Mouse (Mus musculus) urinary bladder, postnatal 4 days (tissue): Measurements from ENCODE around the gene Olfr976.
"Not testable (repeated sequence)": the region's sequence is repeated elsewhere in the genome, so short reads cannot be mapped to it uniquely, and the experiment has no call there.

Experiments used
- DNase-seq, 2 experiments: peaks; one replicate each; pipeline ENCODE4 v3.0.0; 2021 to 2022; ENCODE audit warnings: low spot score in 2 of 2

Olfr976 gene

DNA sequence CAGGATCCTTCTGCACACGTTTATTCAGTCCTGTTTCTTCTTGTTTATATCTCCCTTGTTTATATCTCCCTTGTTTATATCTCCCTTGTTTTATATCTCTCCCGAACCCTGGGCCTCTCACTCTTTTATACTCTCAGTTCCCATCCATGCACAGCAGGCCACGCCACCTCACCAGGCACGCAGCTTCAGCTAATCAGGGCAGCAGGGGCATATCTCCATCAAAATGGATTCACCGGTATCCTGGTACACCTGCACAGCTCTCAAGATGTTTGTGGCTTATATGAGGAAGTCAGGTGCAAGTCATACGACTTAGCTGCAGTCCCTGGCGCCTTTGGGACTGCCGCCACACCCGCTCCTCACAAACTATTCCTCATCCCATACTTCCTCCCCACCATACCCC lies at the start of gene Olfr976:
TSS of gene Olfr976 (minus strand) at position 101 of the 400 bp plus-strand sequence.
- DNase-seq = not testable (repeated sequence)

DNA sequence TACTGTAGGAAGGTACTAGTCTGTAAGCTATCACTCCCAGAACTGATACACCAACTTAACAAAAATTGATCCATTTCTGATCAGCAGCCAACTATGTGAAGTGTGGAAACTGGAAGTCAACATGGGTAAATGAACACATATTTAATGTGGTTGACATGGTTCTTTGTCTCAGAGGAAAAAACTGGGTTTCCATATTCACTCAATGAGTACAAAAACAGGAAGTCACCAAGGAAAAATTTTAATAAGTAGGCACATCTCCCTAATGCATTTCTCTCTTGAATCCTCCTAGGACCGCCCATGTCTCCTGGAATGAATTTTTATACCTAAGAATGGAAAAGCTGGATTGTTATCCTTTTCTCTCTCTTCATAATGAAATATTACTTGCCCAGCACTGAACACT lies 48.5 kb upstream of the Olfr976 start, which contains the start of gene Olfr980:
TSS of gene Olfr980 (minus strand) at position 101 of the 400 bp plus-strand sequence.
- no peak for DNase-seq

DNA sequence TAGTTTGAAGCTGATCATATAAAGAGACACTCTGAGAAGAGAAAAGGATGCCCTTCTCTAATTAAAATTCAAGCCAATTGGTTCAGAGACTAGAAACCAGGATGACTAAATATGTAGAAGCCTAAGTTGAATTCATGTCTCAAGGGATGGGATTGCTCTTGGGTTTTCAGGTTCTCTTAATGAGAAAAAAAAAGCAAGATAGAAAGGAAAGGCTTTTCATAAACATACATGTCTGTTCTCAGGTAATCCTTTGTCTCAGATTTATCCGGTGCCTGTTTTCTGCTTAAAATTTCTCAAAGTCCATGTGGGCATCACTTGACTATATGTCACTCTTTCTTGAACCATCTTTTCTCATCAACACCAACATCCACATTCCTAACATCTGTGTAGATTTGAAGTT lies 42.4 kb upstream of the Olfr976 start, which contains the start of gene Olfr979:
TSS of gene Olfr979 (minus strand) at position 101 of the 400 bp plus-strand sequence.
- no peak for DNase-seq

GRCm38 (mm10) chr9:39991813-39992212 lies 30.9 kb upstream of the Olfr976 start, which contains the start of gene Olfr978:
Gene Olfr978 (plus strand): TSS chr9:39992113.
- no peak for DNase-seq

GRCm38 (mm10) chr9:39976581-39977145 lies 15.7 kb upstream of the Olfr976 start:
- not testable (repeated sequence) for DNase-seq

DNA sequence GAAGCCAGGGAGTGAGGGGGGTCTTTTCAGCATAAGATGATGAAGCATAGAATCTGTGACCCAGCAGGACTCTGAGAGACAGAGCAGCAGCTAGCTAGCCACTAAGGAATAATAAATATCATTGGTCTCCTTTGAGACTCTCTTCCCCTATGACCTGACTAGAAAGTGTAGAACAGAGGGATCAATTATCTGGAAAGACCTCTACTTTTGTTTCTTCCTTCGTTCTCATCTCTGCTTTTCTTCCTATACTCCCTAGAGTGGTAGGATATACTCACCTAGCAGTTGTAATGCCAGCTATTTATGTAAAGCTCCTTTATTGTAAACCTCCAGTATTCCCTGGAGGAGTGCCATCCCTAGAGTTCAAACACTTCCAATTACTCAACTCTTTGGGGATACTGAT lies 9.0 kb downstream of the Olfr976 start, which contains the start of gene Olfr975:
TSS of gene Olfr975 (minus strand) at position 101 of the 400 bp plus-strand sequence.
- DNase-seq = no peak

DNA sequence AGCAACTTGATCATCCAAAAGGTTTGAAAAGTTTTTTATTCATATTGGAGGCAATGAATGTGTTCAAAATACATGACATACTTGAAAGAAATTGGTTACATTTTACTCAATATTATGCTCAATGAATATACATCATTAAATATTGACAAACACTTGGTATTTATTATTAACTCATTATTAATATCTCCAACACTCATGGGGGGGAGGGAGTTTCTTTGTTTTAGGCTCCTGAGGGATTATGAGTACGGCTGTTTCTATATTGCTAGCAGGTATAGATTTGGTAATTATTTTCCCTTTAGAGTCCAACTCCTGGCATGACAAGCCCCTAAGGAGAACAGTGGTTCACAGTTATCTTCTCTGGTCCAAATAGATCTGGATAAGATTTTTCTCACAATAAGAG lies 23.7 kb downstream of the Olfr976 start, which contains the start of gene Olfr974:
TSS of gene Olfr974 (plus strand) at position 301 of the 400 bp plus-strand sequence.
- DNase-seq = no peak

- DNase-seq = not testable (repeated sequence)
Observed at GRCm38 (mm10) chr9:39928837-39929236, 32.1 kb downstream of the Olfr976 start.

GRCm38 (mm10) chr9:39927975-39928836 lies 32.7 kb downstream of the Olfr976 start:
- not testable (repeated sequence) for DNase-seq

DNA sequence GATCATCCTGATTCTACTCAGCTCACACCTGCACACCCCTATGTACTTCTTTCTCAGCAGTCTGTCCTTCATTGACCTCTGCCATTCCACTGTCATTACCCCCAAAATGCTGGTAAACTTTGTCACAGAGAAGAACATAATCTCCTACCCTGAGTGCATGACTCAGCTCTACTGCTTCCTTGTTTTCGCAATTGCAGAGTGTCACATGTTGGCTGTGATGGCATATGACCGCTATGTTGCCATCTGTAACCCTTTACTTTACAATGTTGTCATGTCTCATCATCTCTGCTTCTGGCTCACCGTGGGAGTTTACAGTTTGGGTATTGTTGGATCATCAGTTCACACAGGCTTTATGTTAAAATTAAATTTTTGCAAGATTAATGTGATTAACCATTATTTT lies 51.0 kb downstream of the Olfr976 start:
- no peak for DNase-seq

DNA sequence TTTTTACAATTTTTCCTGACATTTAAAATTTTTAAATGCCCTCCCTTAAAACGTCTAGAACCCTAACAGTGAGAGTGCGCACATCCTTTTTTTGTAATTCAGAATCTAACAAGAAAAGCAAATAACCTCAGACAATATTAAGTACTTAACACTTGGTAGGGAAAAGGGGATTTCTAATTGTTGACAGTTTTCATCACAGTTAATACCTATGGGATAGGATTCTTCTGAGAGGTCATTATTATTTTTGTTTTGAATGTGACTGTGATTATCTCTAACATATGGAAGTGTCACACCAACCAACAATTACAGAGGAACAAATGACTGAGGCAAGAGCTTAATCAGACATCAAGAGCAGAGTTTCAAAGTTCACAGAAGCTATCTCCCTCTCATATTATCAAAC lies 53.9 kb downstream of the Olfr976 start, which contains the start of gene Olfr229:
TSS of gene Olfr229 (plus strand) at position 301 of the 400 bp plus-strand sequence.
- DNase-seq = no peak

DNA sequence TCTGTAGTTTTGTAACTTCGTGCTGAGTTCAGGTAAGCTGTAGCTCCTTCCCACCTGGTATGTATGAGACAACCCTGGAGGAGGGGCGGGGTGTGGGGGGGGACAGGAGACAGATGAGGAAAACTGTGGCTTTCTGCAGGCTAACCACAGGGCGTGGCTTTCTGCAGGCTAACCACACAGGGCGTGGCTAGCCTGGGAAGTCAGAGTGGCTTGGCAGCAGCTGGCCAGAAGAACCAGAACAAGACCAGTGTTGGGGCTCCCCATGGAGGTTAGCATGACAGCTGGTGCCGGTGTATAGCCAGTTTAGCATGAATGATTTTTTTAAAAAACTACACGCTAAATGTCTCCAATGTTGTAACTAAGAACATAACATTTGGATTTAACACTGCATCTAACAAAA lies 55.8 kb downstream of the Olfr976 start:
- no peak for DNase-seq
